Mouse (Mus musculus): ENCODE data around the gene Sytl2. TPM values are rescaled to one million over a fixed set of nuclear protein-coding genes. Genes with fewer than 3 reads are reported as not detected.

Sytl2 gene
- total and polyA plus RNA-seq, 3 experiments, result not detected

GRCm38 (mm10) chr7:90355995-90356394 is 53.9 kb downstream of the Sytl2 start:
- H3K4me3 ChIP-seq (ENCODE audit: control insufficient read depth in 1 of 2, insufficient read depth in 1 of 2, low read depth in 2 of 2, low read length in 2 of 2), result no peak overlapping the region
- no peak for TF ChIP-seq POLR2A (IDR thresholded peaks at IDR 0.05; ENCODE audit: control insufficient read depth in 1 of 2, insufficient read depth in 1 of 2, low read depth in 1 of 2, low read length in 2 of 2, poor library complexity in 1 of 2)
- TF ChIP-seq MEF2A (IDR thresholded peaks at IDR 0.05; ENCODE audit: extremely low read depth, insufficient replicate concordance, low read depth, low read length, poor library complexity, severe bottlenecking), result no peak
- no peak for TF ChIP-seq CHD1 (IDR thresholded peaks at IDR 0.05; ENCODE audit: low read depth, low read length)
- no peak for TF ChIP-seq MAFK (IDR thresholded peaks at IDR 0.05; ENCODE audit: borderline replicate concordance, low read depth, low read length)
- TF ChIP-seq POLR2AphosphoS5 (IDR thresholded peaks at IDR 0.05; ENCODE audit: borderline replicate concordance, low read depth, low read length), result no peak
- TF ChIP-seq GABPA (IDR thresholded peaks at IDR 0.05; ENCODE audit: low read depth, low read length), result no peak
- no peak for TF ChIP-seq USF2 (IDR thresholded peaks at IDR 0.05; ENCODE audit: borderline replicate concordance in 1 of 2, insufficient read depth in 1 of 2, low read depth in 1 of 2, low read length in 2 of 2)
- no peak for TF ChIP-seq MYB (IDR thresholded peaks at IDR 0.05; ENCODE audit: low read depth, low read length)
- TF ChIP-seq USF1 (IDR thresholded peaks at IDR 0.05; ENCODE audit: low read depth, low read length), result no peak
- TF ChIP-seq RAD21 (IDR thresholded peaks at IDR 0.05; ENCODE audit: low read depth, low read length), result no peak
- no peak for TF ChIP-seq NELFE (IDR thresholded peaks at IDR 0.05; ENCODE audit: low read depth, low read length)
- no peak for TF ChIP-seq ZNF384 (IDR thresholded peaks at IDR 0.05; ENCODE audit: low read depth, low read length)
- no peak for TF ChIP-seq ZKSCAN1 (IDR thresholded peaks at IDR 0.05; ENCODE audit: low read depth, low read length)
- no peak for TF ChIP-seq ZMIZ1 (IDR thresholded peaks at IDR 0.05; ENCODE audit: low read depth, low read length)
- TF ChIP-seq TAL1 (IDR thresholded peaks at IDR 0.05; ENCODE audit: low read length), result no peak
- TF ChIP-seq JUND (IDR thresholded peaks at IDR 0.05; ENCODE audit: low read depth, low read length), result no peak
- H3K9me3 ChIP-seq (replicated peaks; ENCODE audit: insufficient read depth, low read length), result no peaks in the 10 kb centered on the region
- no peaks in the 10 kb centered on the region; a peak in 1 of 4 replicates for H3K27me3 ChIP-seq (ENCODE audit: control insufficient read depth in 1 of 2, insufficient read depth in 2 of 2, low read length in 2 of 2)
- H3K4me1 ChIP-seq (ENCODE audit: control insufficient read depth in 1 of 2, insufficient read depth in 2 of 2, low read length in 2 of 2), result no peaks in the 10 kb centered on the region
- DNase-seq (ENCODE audit: low read depth, low spot score), result no peak
- H3K36me3 ChIP-seq (ENCODE audit: control insufficient read depth in 1 of 2, insufficient read depth in 2 of 2, low read length in 2 of 2), result no peaks in the 10 kb centered on the region
- no peak overlapping the region for H3K27ac ChIP-seq (ENCODE audit: control insufficient read depth, low read depth, low read length)
- H3K79me2 ChIP-seq (ENCODE audit: control insufficient read depth, insufficient read depth, low read length, poor library complexity), result no peaks in the 10 kb centered on the region
- no peak overlapping the region for H3K9ac ChIP-seq (ENCODE audit: control insufficient read depth, low read depth, low read length, poor library complexity, severe bottlenecking)

- Histone ChIP-seq H3K36me3 (ENCODE audit: control insufficient read depth in 1 of 2, insufficient read depth in 2 of 2, low read length in 2 of 2) (no peaks in the 10 kb centered on the region), H3K4me1 (ENCODE audit: control insufficient read depth in 1 of 2, insufficient read depth in 2 of 2, low read length in 2 of 2) (no peaks in the 10 kb centered on the region), H3K27me3 (ENCODE audit: control insufficient read depth in 1 of 2, insufficient read depth in 2 of 2, low read length in 2 of 2) (peaks cover 0 to 2% of the 10 kb centered on the region in 2 experiments; a peak in 3 of 4 replicates), H3K9ac (ENCODE audit: control insufficient read depth, low read depth, low read length, poor library complexity, severe bottlenecking) (no peak overlapping the region), H3K9me3 (replicated peaks; ENCODE audit: insufficient read depth, low read length) (no peaks in the 10 kb centered on the region), H3K79me2 (ENCODE audit: control insufficient read depth, insufficient read depth, low read length, poor library complexity) (no peaks in the 10 kb centered on the region), H3K27ac (ENCODE audit: control insufficient read depth, low read depth, low read length) (no peak overlapping the region), H3K4me3 (ENCODE audit: control insufficient read depth in 1 of 2, insufficient read depth in 1 of 2, low read depth in 2 of 2, low read length in 2 of 2) (no peak overlapping the region)
- no peak for DNase-seq (ENCODE audit: low read depth, low spot score)
- TF ChIP-seq GATA1 (IDR thresholded peaks at IDR 0.05; ENCODE audit: low read depth, low read length) (no peak), CHD1 (IDR thresholded peaks at IDR 0.05; ENCODE audit: low read depth, low read length) (no peak), SIN3A (IDR thresholded peaks at IDR 0.05; ENCODE audit: low read length) (no peak), RCOR1 (IDR thresholded peaks at IDR 0.05; ENCODE audit: low read depth, low read length) (no peak), GABPA (IDR thresholded peaks at IDR 0.05; ENCODE audit: low read depth, low read length) (no peak), POLR2A (IDR thresholded peaks at IDR 0.05; ENCODE audit: control insufficient read depth in 1 of 2, insufficient read depth in 1 of 2, low read depth in 1 of 2, low read length in 2 of 2, poor library complexity in 1 of 2) (no peak), CHD2 (IDR thresholded peaks at IDR 0.05; ENCODE audit: low read length) (no peak), MYB (IDR thresholded peaks at IDR 0.05; ENCODE audit: low read depth, low read length) (no peak), MXI1 (IDR thresholded peaks at IDR 0.05; ENCODE audit: low read depth, low read length) (no peak), MEF2A (IDR thresholded peaks at IDR 0.05; ENCODE audit: extremely low read depth, insufficient replicate concordance, low read depth, low read length, poor library complexity, severe bottlenecking) (no peak)
Observed at GRCm38 (mm10) chr7:90362788-90363187, 60.7 kb downstream of the Sytl2 start.
